Mouse (Mus musculus) liver, postnatal 0 days (tissue): Measurements from ENCODE around the gene Bco1.

Experiments used
- CTCF ChIP-seq: sonication (generic); IDR thresholded peaks from 2 replicates; pipeline ENCODE4 v1.5.1; 2016; ENCODE audit warnings: antibody characterized with exemption, low read depth
- EP300 ChIP-seq: IDR thresholded peaks from 2 replicates; pipeline ENCODE4 v1.6.1; 2016; ENCODE audit warnings: antibody characterized with exemption, low read depth, mild to moderate bottlenecking

DNA sequence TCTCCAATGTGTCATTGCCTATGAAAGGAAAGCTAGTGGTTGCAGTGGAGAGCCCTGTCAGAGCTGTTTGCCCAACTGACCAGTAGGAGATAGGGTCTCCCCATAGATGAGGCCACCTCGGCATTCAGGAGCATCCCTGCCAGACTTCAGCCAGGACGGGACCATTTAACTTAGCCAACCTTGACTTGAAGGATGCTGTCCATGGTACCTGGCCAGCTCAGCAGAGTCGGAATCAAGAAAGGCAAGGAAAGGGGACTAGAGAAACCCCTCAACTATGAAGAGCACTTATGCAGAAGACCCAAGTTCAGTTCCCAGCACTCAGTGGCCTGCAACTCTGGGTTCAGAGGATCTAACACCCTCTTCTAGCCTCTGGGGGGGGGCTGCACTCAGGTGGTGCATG, 78.0 kb downstream of the Bco1 start:
- TF ChIP-seq CTCF (no peak), EP300 (no peak)
